Mouse (Mus musculus) megakaryocyte-erythroid progenitor cell, adult 5-6 weeks (primary cell): ENCODE measurements around the gene Abcg4. TPM values are rescaled to one million over a fixed set of nuclear protein-coding genes. Genes with fewer than 3 reads are reported as not detected.

Experiments used
- ATAC-seq: replicated peaks from 2 replicates; pipeline ENCODE4 v1.8.0; 2016; ENCODE audit warnings: mild to moderate bottlenecking, inconsistent platforms; ENCODE audit not compliant: severe bottlenecking, poor library complexity, low FRiP score, low TSS enrichment
- total RNA-seq, 2 experiments: library from RNA; stranded (forward) in 1 of 2; stranded (reverse) in 1 of 2; fragments of 200-1000, 215-1000 nt in 1 of 2; fragments of >200 nt in 1 of 2; fragmentation: Nextera tagmentation in 1 of 2; gene quantifications; 2 replicates each; pipeline ENCODE4 v1.2.3; 2014 to 2017

The Abcg4 gene
- total RNA-seq, 2 experiments from 2014 or later: 13.4 to 111 TPM

- no peak for ATAC-seq
Observed at GRCm38 (mm10) chr9:44320799-44321133, 32.4 kb upstream of the Abcg4 start.

GRCm38 (mm10) chr9:44319887-44320798 lies 31.7 kb upstream of the Abcg4 start, which contains the start of gene C2cd2l:
C2cd2l (minus strand) TSS chr9:44320285.
- ATAC-seq: peak; percentile 87

DNA sequence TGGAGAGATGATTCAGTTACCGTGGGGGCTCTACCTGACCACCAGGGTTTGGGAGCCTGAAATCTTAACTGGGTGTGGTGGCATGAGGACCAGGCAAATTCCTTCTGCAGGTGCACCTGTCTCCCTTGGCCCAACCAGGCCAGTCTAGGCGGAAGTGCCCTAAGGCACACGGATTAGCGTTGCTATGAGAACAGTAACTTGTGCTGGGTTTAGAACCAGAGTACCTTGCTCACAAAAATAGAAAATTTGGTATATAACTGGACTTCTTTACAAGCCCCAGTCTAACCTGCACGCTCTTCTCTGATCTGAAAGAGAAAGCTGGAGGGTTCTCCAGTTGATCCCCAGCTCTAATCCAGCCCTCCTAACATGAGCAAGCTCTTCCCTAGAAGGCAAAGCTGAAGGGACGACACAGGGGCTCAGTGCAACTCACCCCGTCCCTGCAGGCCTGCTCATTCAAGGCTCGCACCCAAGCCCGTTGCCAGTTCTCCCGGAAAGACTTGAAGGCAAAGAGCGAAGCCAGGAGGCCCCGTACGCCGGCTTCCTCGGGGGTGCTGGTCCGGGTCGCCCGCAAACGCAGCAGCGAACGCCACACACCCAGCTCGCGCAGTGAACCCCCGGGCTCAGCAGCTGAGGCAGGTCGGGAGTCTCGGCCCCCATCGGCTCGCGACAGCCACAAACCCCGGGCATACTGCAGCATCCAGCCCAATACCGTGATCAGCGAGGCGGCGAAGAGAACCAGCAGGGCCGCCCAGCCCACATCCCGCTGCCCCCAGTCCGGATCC lies 30.9 kb upstream of the Abcg4 start:
- no peak for ATAC-seq

DNA sequence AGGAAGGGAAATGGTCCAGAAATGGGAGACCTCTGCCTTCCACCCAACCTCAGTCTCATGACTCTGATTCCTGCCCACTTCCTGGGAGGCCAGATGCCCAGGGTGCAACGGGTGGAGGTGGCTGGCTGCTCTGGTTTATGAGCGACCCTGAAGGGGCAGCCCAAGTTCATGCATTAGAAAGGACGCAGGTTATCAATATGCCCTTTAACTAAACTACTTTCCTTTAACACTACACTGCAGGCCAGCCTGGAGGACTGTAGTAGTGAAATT lies 30.3 kb upstream of the Abcg4 start:
- no peak for ATAC-seq

- ATAC-seq: no peak
Observed at GRCm38 (mm10) chr9:44318076-44318825, 29.8 kb upstream of the Abcg4 start.

- no peak for ATAC-seq
Observed at GRCm38 (mm10) chr9:44317452-44317851, 29.0 kb upstream of the Abcg4 start.

DNA sequence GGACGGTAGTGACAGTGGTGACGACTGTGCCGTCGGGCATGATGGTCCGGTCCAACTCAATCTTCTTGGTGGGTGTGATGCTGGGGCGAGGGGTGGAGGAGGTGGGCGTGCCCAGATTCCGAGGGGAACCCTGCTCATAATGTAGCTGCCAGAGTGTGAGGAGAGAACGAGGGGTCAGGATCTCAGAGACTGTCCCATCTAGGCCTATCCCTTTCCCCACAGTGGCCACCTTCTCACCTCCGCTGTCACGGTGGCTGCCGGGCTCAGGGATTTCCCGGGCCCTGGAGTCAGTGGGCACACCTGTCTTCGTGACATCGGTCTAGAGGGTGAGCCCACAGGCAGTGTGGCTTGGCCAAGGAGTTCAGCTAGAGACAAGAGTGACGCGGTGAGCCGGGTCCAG lies 26.5 kb upstream of the Abcg4 start:
- ATAC-seq: no peak

GRCm38 (mm10) chr9:44314257-44314547 lies 25.8 kb upstream of the Abcg4 start:
- ATAC-seq: no peak

DNA sequence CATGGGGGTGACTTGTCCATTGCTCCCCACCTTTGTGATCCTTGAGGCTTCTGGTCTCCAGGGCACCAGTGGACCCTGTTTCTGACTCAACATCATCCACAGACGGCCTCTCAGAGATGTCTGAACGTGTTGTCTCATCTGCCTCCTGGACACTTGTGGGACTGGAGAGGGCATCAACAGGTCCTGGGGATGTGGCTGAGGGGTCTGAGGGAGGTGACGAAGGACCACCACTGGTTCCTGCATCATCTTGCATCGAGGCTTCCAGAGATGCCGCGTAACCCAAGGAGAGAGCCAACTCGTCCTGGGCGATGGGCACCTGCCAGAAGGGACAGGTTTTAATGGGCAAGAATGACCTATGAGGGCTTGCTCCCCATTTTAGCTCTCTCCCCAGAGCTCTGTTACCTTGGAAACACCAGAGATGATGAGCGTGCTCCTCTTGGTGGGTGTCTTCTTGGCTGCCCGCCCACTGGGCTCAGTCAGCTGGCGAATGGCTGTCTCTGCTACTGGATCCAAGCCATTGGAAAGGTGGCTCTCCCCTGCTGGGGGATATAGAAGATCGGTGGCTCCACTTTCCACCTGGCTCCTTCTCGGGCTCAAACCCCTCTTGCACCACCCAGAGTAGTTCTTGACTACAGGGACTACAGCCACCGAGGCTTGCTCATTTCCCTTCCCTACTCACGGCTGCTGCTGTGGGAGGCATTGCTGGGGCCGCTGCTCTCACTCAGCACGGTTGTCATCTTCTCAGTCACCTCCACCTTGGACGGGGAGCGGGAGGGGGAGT lies 25.3 kb upstream of the Abcg4 start:
- ATAC-seq: no peak

- no peak for ATAC-seq
Observed at GRCm38 (mm10) chr9:44311136-44312134, 23.0 kb upstream of the Abcg4 start.

DNA sequence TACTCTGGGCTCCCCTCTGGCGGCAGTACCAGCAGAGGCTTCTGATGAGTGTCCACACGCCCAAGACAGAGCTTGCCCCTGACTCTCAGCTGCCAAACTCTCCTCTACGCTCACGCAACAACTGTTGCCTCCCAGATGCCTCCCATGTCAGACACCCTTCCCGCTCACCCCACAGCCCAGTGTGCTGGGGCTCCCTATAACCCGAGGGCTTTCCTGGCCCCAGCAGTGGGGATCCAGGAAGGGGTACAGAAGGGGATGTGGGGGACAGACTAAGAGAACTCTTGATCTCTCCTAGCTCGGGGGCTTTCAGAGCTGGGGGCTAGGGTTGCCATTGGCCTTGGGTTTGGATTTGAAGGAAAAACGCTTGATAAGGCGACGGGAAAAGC lies 22.3 kb upstream of the Abcg4 start:
- no peak for ATAC-seq

DNA sequence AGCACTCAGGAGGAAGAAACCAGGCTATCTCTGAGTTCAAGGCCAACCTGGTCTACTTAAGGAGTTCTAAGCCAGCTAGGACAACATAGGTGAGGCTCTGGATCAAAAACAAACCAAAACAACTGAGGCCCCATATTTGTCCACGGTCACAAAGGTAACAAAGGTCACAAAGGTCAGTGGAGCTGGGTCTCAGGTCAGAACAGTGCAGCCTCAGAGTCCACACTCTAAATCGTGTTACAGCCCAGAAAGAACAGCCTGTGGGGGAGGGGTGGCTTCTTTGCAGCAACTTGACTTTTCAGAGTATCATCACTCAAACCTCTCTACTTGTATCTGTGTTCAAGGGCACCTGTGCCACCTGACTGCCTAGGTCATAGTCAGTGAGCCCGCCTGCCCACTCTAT lies 21.3 kb upstream of the Abcg4 start:
- no peak for ATAC-seq

DNA sequence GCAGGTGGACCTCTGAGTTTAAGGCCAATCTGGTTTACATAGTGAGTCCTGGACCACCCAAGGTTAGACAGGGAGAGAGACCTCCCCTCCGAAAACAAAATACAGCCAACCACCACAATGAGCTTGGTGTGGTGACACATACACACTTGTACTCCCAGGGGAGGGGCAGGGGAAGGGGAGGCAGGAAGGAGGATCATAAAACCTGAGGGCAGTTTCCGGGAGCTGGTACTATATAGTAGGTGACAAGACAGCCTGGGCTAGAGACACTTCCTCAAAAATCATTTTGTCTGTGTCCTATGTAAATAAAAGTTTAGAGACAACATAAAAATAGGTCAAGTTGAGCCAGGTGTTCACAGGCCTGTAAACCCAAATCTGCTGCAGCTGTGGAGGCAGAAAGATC lies 18.8 kb upstream of the Abcg4 start:
- no peak for ATAC-seq

DNA sequence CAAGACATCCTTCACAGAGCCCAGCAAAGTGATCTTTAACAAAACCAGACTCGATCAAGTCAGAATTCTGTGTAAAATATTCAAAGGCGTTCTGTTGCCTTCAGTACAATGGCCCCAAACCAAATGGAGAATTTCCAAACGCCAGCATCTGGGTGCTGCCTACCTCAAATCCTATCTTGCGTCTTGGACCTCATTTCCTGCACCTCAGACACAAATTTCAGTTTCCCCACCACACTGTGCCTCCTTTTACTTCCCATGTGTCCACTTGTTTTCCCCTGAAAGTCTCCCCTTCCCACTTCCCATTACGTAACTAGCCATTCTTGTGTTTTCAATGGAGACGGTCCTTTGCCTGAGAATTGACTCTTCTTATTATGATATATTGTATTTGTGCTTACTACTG lies 18.1 kb upstream of the Abcg4 start:
- no peak for ATAC-seq

DNA sequence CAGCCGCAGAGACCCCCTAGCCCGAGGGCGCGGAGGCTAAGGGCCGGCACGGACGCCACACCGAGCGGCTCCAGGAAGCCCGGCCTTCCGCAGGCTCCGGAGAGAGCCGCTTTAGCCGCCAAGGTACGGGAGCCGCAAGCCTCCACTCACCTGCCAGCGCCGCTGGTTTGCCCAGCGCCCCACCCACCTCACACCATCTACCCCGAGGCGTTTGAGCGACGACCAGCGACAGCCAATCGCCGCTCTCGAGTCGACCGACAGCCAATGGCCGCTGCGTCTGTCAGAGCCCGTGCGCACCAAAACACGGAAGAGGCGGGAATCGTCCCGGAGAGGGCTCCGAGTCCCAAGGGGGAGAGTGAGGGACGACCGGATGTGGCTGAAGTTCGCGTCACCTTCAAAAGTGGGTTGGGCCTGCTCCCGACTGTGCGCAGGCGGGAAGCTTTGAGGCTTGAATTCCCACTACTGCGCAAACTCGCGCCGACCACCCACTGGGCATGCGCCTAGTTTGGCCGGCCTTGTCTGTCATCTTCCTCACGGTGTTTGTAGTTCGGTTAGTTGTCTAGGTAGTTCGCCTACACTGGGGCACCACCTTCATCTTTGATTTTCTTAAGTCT lies 17.2 kb upstream of the Abcg4 start, which contains the start of gene Hinfp:
Hinfp (minus strand) TSS at position 206 of the 614 bp plus-strand sequence.
- ATAC-seq: peak; percentile 100

DNA sequence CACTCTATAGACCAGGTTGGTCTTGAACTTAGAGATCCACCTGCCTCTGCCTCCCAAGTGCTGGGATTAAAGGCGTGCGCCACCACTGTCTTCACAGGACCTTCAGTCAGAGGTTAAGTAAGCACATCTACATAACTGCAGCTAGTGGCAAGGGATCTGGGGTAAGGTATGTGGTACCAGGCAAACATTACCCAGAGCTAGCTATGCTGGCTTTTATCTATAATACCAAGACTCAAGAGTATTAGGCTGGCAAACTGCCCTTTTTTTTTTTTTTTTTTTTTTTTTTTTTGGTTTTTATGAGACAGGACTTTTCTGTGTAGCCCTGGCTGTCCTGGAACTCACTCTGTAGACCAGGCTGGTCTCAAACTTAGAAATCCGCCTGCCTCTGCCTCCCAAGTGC lies 11.6 kb upstream of the Abcg4 start:
- ATAC-seq: peak; percentile 94

GRCm38 (mm10) chr9:44292490-44292889 lies 4.1 kb upstream of the Abcg4 start:
- no peak for ATAC-seq

GRCm38 (mm10) chr9:44288959-44289291 lies 510 bp upstream of the Abcg4 start:
- no peak; the same call in 1 of the 2 replicates for ATAC-seq
